Mouse (Mus musculus) E14TG2a.4 (cell line): ENCODE results near the gene Uchl4.
A peak's percentile ranks its signal among the peaks of the same experiment; 100 is the strongest.
"Not testable (repeated sequence)": the region's sequence is repeated elsewhere in the genome, so short reads cannot be mapped to it uniquely, and the experiment has no call there.

Experiments used
- H3K27me3 ChIP-seq: 2 replicates; pipeline ENCODE4 v1.6.1; 2014; ENCODE audit warnings: low read length, control low read depth; ENCODE audit not compliant: insufficient read depth
- H3K36me3 ChIP-seq: 2 replicates; pipeline ENCODE4 v1.6.1; 2014; ENCODE audit warnings: low read length, control low read depth; ENCODE audit not compliant: insufficient read depth
- H3K4me1 ChIP-seq: replicated peaks from 2 replicates; pipeline ENCODE4 v1.6.1; 2014; ENCODE audit warnings: low read depth, low read length, control low read depth
- H3K4me3 ChIP-seq: replicated peaks from 2 replicates; pipeline ENCODE4 v1.5.1; 2014; ENCODE audit warnings: mild to moderate bottlenecking, low read length
- H3K9me3 ChIP-seq: 2 replicates; pipeline ENCODE4 v1.6.1; 2014; ENCODE audit warnings: low read length, control low read depth
- CTCF ChIP-seq: conservative IDR thresholded peaks from 2 replicates; pipeline ENCODE4 v1.5.1; 2014; ENCODE audit warnings: low read length
- NANOG ChIP-seq: IDR thresholded peaks from 2 replicates; pipeline ENCODE4 v1.6.1; 2014; ENCODE audit warnings: borderline replicate concordance, low read length, mixed read lengths
- POU5F1 ChIP-seq: IDR thresholded peaks from 2 replicates; pipeline ENCODE4 v1.6.1; 2014; ENCODE audit warnings: low read length, borderline replicate concordance

Uchl4 gene

GRCm38 (mm10) chr9:64234768-64235435, at the start of gene Uchl4:
TSS of gene Uchl4 (plus strand) at chr9:64235201.
- no peaks in the 10 kb centered on the region for H3K9me3 ChIP-seq
- peaks cover 48% of the 10 kb centered on the region for H3K4me1 ChIP-seq
- H3K27me3 ChIP-seq: no peaks in the 10 kb centered on the region
- H3K36me3 ChIP-seq: peaks cover 63% of the 10 kb centered on the region
- H3K4me3 ChIP-seq: no peak within 1 kb of the TSS
- no peak for TF ChIP-seq NANOG
- no peak for TF ChIP-seq POU5F1
- no peak for TF ChIP-seq CTCF

GRCm38 (mm10) chr9:64193879-64194278, 41.1 kb upstream of the Uchl4 start:
- Histone ChIP-seq H3K4me3 (no peak overlapping the region), H3K27me3 (no peaks in the 10 kb centered on the region), H3K4me1 (peaks cover 56% of the 10 kb centered on the region), H3K36me3 (peaks cover 93% of the 10 kb centered on the region), H3K9me3 (peaks cover 5% of the 10 kb centered on the region; the same call in 1 of the 2 replicates)
- no peak for TF ChIP-seq NANOG
- TF ChIP-seq CTCF: no peak
- TF ChIP-seq POU5F1: no peak

- Histone ChIP-seq H3K4me3 (no peak overlapping the region), H3K36me3 (peaks cover 78% of the 10 kb centered on the region), H3K4me1 (peaks cover 60% of the 10 kb centered on the region), H3K9me3 (peaks cover 5% of the 10 kb centered on the region; the same call in 1 of the 2 replicates), H3K27me3 (no peaks in the 10 kb centered on the region)
- TF ChIP-seq NANOG (no peak), CTCF (no peak), POU5F1 (no peak)
These were observed 39.4 kb upstream of the Uchl4 start for GRCm38 (mm10) chr9:64195554-64195953.

GRCm38 (mm10) chr9:64197524-64197923, 37.5 kb upstream of the Uchl4 start:
- peaks cover 73% of the 10 kb centered on the region for H3K36me3 ChIP-seq
- no peak for TF ChIP-seq CTCF
- no peak for TF ChIP-seq POU5F1
- H3K4me3 ChIP-seq: peak overlapping the region; percentile 43
- no peaks in the 10 kb centered on the region for H3K27me3 ChIP-seq
- H3K4me1 ChIP-seq: peaks cover 80% of the 10 kb centered on the region
- no peaks in the 10 kb centered on the region for H3K9me3 ChIP-seq

- Histone ChIP-seq H3K27me3 (no peaks in the 10 kb centered on the region), H3K9me3 (no peaks in the 10 kb centered on the region), H3K4me1 (peaks cover 87% of the 10 kb centered on the region), H3K36me3 (peaks cover 73% of the 10 kb centered on the region), H3K4me3 (peak overlapping the region; percentile 43)
- TF ChIP-seq CTCF (no peak), POU5F1 (no peak)
These were observed 36.8 kb upstream of the Uchl4 start for GRCm38 (mm10) chr9:64198068-64198762.

- Histone ChIP-seq H3K36me3 (peaks cover 73% of the 10 kb centered on the region), H3K4me3 (peak overlapping the region; percentile 43), H3K4me1 (peaks cover 92% of the 10 kb centered on the region)
- H3K9me3 ChIP-seq, H3K27me3 ChIP-seq: not testable (repeated sequence)
- peak; percentile 42; the same call in 1 of the 2 replicates for TF ChIP-seq NANOG
These were observed 36.1 kb upstream of the Uchl4 start for GRCm38 (mm10) chr9:64198763-64199418.

GRCm38 (mm10) chr9:64199897-64200296, 35.1 kb upstream of the Uchl4 start:
- Histone ChIP-seq H3K36me3 (peaks cover 72% of the 10 kb centered on the region), H3K4me1 (peaks cover 94% of the 10 kb centered on the region), H3K27me3 (no peaks in the 10 kb centered on the region), H3K9me3 (no peaks in the 10 kb centered on the region), H3K4me3 (peak overlapping the region; percentile 29; the same call in 1 of the 2 replicates)
- no peak for TF ChIP-seq CTCF
- TF ChIP-seq NANOG: no peak
- TF ChIP-seq POU5F1: no peak

GRCm38 (mm10) chr9:64202331-64202730, 32.7 kb upstream of the Uchl4 start:
- Histone ChIP-seq H3K4me3 (no peak overlapping the region), H3K36me3 (peaks cover 74% of the 10 kb centered on the region), H3K27me3 (no peaks in the 10 kb centered on the region), H3K4me1 (peaks cover 87% of the 10 kb centered on the region), H3K9me3 (no peaks in the 10 kb centered on the region)
- TF ChIP-seq CTCF (no peak), NANOG (no peak), POU5F1 (no peak)
